Mouse (Mus musculus): ENCODE data around the gene Rnf146. TPM values are rescaled to one million over a fixed set of nuclear protein-coding genes. Genes with fewer than 3 reads are reported as not detected.

Rnf146 gene
- polyA plus RNA-seq, 1 experiment from 2014 or later, result 95.7 TPM

- WGBS, result 68% methylated on average over 3 of the region's 3 CpGs
- Histone ChIP-seq H3K27ac (ENCODE audit: low read length) (no peak overlapping the region), H3K4me1 (ENCODE audit: control insufficient read depth, insufficient read depth, low read length) (peaks cover 15% of the 10 kb centered on the region), H3K9me3 (replicated peaks; ENCODE audit: control insufficient read depth, low read length, poor library complexity, severe bottlenecking) (no peaks in the 10 kb centered on the region), H3K9ac (ENCODE audit: low read depth, low read length) (no peak overlapping the region), H3K27me3 (ENCODE audit: control insufficient read depth, insufficient read depth, low read depth, low read length) (no peaks in the 10 kb centered on the region), H3K4me2 (ENCODE audit: low read length) (no peak overlapping the region), H3K36me3 (ENCODE audit: control insufficient read depth, insufficient read depth, low read length) (no peaks in the 10 kb centered on the region; the same call in 1 of the 2 replicates), H3K4me3 (ENCODE audit: low read depth, low read length) (no peak overlapping the region)
- ATAC-seq, result no peak
Measured at GRCm38 (mm10) chr10:29352575-29352974, 9.7 kb downstream of the Rnf146 start.

- WGBS, result 96% methylated on average over 2 of the region's 2 CpGs
- Histone ChIP-seq H3K4me2 (ENCODE audit: low read length) (no peak overlapping the region), H3K9ac (ENCODE audit: low read depth, low read length) (no peak overlapping the region), H3K36me3 (ENCODE audit: control insufficient read depth, insufficient read depth, low read length) (peaks cover 8% of the 10 kb centered on the region), H3K27me3 (ENCODE audit: control insufficient read depth, insufficient read depth, low read depth, low read length) (no peaks in the 10 kb centered on the region), H3K4me1 (ENCODE audit: control insufficient read depth, insufficient read depth, low read length) (peaks cover 6% of the 10 kb centered on the region; the same call in 1 of the 2 replicates), H3K9me3 (replicated peaks; ENCODE audit: control insufficient read depth, low read length, poor library complexity, severe bottlenecking) (no peaks in the 10 kb centered on the region), H3K27ac (ENCODE audit: low read length) (no peak overlapping the region), H3K4me3 (ENCODE audit: low read depth, low read length) (no peak overlapping the region)
- ATAC-seq, result no peak
Measured at GRCm38 (mm10) chr10:29351420-29351819, 10.8 kb downstream of the Rnf146 start.

DNA sequence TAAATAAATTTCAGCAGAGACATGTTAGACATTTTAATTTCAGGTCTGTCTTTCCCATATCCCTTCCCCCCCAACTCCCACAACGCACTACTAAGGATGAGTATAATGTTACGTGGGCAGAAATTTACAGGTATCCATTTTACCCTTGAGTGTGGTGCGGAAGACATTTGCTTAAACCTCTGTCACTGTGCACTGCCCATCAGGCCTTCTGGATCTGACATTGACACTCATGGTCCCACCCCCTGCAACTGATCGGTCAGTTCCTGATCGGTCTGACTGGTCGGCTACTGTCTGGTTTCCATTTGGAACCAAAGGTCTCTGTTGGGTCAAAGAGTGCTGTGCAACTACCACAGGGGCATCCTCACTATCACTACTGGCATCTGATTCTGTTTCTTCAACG lies 15.6 kb downstream of the Rnf146 start:
- ATAC-seq, result no peak
- no peak overlapping the region for H3K9ac ChIP-seq (ENCODE audit: low read depth, low read length)
- peaks cover 8% of the 10 kb centered on the region for H3K36me3 ChIP-seq (ENCODE audit: control insufficient read depth, insufficient read depth, low read length)
- no peak overlapping the region for H3K4me2 ChIP-seq (ENCODE audit: low read length)
- no peak overlapping the region for H3K4me3 ChIP-seq (ENCODE audit: low read depth, low read length)
- no peaks in the 10 kb centered on the region for H3K4me1 ChIP-seq (ENCODE audit: control insufficient read depth, insufficient read depth, low read length)
- 96% methylated on average over 7 of the region's 7 CpGs for WGBS
- no peaks in the 10 kb centered on the region for H3K9me3 ChIP-seq (replicated peaks; ENCODE audit: control insufficient read depth, low read length, poor library complexity, severe bottlenecking)
- H3K27me3 ChIP-seq (ENCODE audit: control insufficient read depth, insufficient read depth, low read depth, low read length), result no peaks in the 10 kb centered on the region
- no peak overlapping the region for H3K27ac ChIP-seq (ENCODE audit: low read length)

DNA sequence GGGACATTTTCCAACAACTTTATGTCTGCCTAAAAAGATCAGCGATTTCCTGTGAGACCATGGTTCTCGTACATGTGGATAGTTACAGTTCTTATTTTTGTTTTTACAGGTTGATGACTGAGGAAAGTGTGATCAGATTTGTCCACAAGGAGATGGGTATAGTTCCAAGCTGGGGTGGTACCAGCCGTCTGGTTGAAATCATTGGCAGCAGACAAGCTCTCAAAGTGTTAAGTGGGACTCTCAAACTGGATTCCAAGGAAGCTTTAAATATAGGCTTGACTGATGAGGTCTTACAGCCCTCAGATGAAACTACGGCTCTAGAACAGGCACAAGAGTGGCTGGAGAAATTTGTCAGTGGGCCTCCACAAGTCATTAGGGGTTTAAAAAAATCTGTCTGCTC lies 18.0 kb downstream of the Rnf146 start:
- no peaks in the 10 kb centered on the region for H3K9me3 ChIP-seq (replicated peaks; ENCODE audit: control insufficient read depth, low read length, poor library complexity, severe bottlenecking)
- no peak for ATAC-seq
- no peak overlapping the region for H3K9ac ChIP-seq (ENCODE audit: low read depth, low read length)
- no peak overlapping the region for H3K27ac ChIP-seq (ENCODE audit: low read length)
- no peak overlapping the region for H3K4me3 ChIP-seq (ENCODE audit: low read depth, low read length)
- H3K36me3 ChIP-seq (ENCODE audit: control insufficient read depth, insufficient read depth, low read length), result peaks cover 8% of the 10 kb centered on the region
- no peaks in the 10 kb centered on the region for H3K27me3 ChIP-seq (ENCODE audit: control insufficient read depth, insufficient read depth, low read depth, low read length)
- WGBS, result 93% methylated on average over 4 of the region's 4 CpGs
- no peaks in the 10 kb centered on the region for H3K4me1 ChIP-seq (ENCODE audit: control insufficient read depth, insufficient read depth, low read length)
- H3K4me2 ChIP-seq (ENCODE audit: low read length), result no peak overlapping the region

- ATAC-seq, result no peak
- H3K4me1 ChIP-seq (ENCODE audit: control insufficient read depth, insufficient read depth, low read length), result no peaks in the 10 kb centered on the region
- H3K9ac ChIP-seq (ENCODE audit: low read depth, low read length), result no peak overlapping the region
- no peaks in the 10 kb centered on the region for H3K27me3 ChIP-seq (ENCODE audit: control insufficient read depth, insufficient read depth, low read depth, low read length)
- H3K9me3 ChIP-seq (replicated peaks; ENCODE audit: control insufficient read depth, low read length, poor library complexity, severe bottlenecking), result no peaks in the 10 kb centered on the region
- no peak overlapping the region for H3K4me2 ChIP-seq (ENCODE audit: low read length)
- no peaks in the 10 kb centered on the region for H3K36me3 ChIP-seq (ENCODE audit: control insufficient read depth, insufficient read depth, low read length)
- no peak overlapping the region for H3K27ac ChIP-seq (ENCODE audit: low read length)
- WGBS, result 52% methylated on average over 4 of the region's 4 CpGs
- no peak overlapping the region for H3K4me3 ChIP-seq (ENCODE audit: low read depth, low read length)
Measured at GRCm38 (mm10) chr10:29338355-29339056, 23.7 kb downstream of the Rnf146 start.

DNA sequence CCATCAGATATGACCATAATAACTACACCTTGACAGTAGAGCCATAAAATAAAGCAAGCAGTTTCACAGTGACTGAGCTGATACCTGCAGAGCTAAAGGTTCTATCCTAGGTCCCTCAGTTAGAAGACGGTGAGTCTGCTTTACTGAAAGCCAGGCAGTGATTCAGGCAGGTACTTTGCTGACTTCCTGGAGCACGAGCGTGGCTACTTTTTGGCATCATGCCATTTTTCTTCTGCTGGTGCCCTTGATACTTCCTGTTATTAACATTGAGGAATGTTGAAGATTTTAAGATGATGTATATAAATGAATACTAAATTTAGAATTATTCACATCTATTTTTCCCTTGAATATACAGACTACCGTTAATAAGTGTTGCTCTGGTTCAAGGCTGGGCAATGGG lies 28.4 kb downstream of the Rnf146 start:
- no peak overlapping the region for H3K4me2 ChIP-seq (ENCODE audit: low read length)
- H3K9me3 ChIP-seq (replicated peaks; ENCODE audit: control insufficient read depth, low read length, poor library complexity, severe bottlenecking), result no peaks in the 10 kb centered on the region
- no peaks in the 10 kb centered on the region for H3K36me3 ChIP-seq (ENCODE audit: control insufficient read depth, insufficient read depth, low read length)
- H3K9ac ChIP-seq (ENCODE audit: low read depth, low read length), result no peak overlapping the region
- no peak overlapping the region for H3K4me3 ChIP-seq (ENCODE audit: low read depth, low read length)
- H3K27me3 ChIP-seq (ENCODE audit: control insufficient read depth, insufficient read depth, low read depth, low read length), result no peaks in the 10 kb centered on the region
- 82% methylated on average over 4 of the region's 4 CpGs for WGBS
- no peak overlapping the region for H3K27ac ChIP-seq (ENCODE audit: low read length)
- no peak for ATAC-seq
- H3K4me1 ChIP-seq (ENCODE audit: control insufficient read depth, insufficient read depth, low read length), result no peaks in the 10 kb centered on the region

DNA sequence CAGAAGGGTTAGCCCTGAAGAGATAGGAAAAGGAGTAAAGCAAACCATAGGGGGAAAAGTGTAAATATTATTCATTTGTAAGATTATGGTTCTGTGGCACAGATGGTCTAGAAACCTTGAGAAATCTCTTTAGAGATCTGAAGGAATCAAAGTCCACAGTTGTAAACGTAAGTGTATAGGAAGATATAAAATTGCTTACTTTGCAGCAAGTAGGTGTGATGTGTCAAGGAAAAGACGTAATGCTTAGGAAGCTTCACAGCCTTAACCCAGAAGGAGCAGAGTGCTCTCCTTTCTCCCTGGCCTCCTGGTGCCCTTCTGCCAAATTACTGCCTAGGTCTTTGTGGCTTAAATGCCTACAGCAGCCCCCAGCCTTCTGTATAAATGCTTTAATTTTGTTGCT lies 37.4 kb downstream of the Rnf146 start:
- Histone ChIP-seq H3K27ac (ENCODE audit: low read length) (no peak overlapping the region), H3K4me3 (ENCODE audit: low read depth, low read length) (no peak overlapping the region), H3K4me1 (ENCODE audit: control insufficient read depth, insufficient read depth, low read length) (no peaks in the 10 kb centered on the region), H3K9me3 (replicated peaks; ENCODE audit: control insufficient read depth, low read length, poor library complexity, severe bottlenecking) (no peaks in the 10 kb centered on the region), H3K4me2 (ENCODE audit: low read length) (no peak overlapping the region), H3K36me3 (ENCODE audit: control insufficient read depth, insufficient read depth, low read length) (no peaks in the 10 kb centered on the region), H3K27me3 (ENCODE audit: control insufficient read depth, insufficient read depth, low read depth, low read length) (no peaks in the 10 kb centered on the region), H3K9ac (ENCODE audit: low read depth, low read length) (no peak overlapping the region)
- WGBS, result 93% methylated on average over 2 of the region's 2 CpGs
- no peak for ATAC-seq

DNA sequence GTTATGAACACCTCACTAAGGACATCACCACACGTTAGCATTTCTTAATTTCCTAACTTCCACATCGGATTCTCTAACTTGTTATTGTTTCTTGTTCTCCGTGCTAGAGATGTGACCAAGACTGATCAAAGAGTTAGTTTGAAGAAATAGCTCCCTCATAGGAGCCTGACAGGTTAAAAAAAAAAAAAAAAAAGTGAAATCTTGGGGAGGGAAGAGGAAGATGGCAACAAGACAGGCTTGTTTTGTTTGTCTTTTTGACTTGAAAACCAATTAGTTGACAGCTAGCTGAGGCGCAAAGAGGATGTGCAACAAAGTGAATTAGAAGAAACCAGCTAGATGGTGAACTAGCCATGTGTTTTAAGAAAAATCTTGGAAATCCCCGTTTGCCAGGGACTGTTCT lies 48.3 kb downstream of the Rnf146 start:
- Histone ChIP-seq H3K4me2 (ENCODE audit: low read length) (peak overlapping the region; percentile 51), H3K27me3 (ENCODE audit: control insufficient read depth, insufficient read depth, low read depth, low read length) (no peaks in the 10 kb centered on the region), H3K36me3 (ENCODE audit: control insufficient read depth, insufficient read depth, low read length) (no peaks in the 10 kb centered on the region), H3K9ac (ENCODE audit: low read depth, low read length) (peak overlapping the region; percentile 82), H3K4me3 (ENCODE audit: low read depth, low read length) (peak overlapping the region; percentile 69), H3K27ac (ENCODE audit: low read length) (no peak overlapping the region), H3K9me3 (replicated peaks; ENCODE audit: control insufficient read depth, low read length, poor library complexity, severe bottlenecking) (no peaks in the 10 kb centered on the region), H3K4me1 (ENCODE audit: control insufficient read depth, insufficient read depth, low read length) (peaks cover 12% of the 10 kb centered on the region)
- 32% methylated on average over 5 of the region's 5 CpGs for WGBS
- no peak for ATAC-seq

GRCm38 (mm10) chr10:29313064-29313638 lies 49.1 kb downstream of the Rnf146 start, which contains the start of gene Echdc1:
TSS of gene Echdc1 (plus strand) at chr10:29313166.
- Histone ChIP-seq H3K9ac (ENCODE audit: low read depth, low read length) (peak within 1 kb of the TSS; percentile 82), H3K9me3 (replicated peaks; ENCODE audit: control insufficient read depth, low read length, poor library complexity, severe bottlenecking) (no peaks in the 10 kb centered on the region), H3K27ac (ENCODE audit: low read length) (peak within 1 kb of the TSS; percentile 88), H3K4me1 (ENCODE audit: control insufficient read depth, insufficient read depth, low read length) (peaks cover 12% of the 10 kb centered on the region), H3K4me3 (ENCODE audit: low read depth, low read length) (peak within 1 kb of the TSS; percentile 69), H3K4me2 (ENCODE audit: low read length) (peak within 1 kb of the TSS; percentile 51), H3K27me3 (ENCODE audit: control insufficient read depth, insufficient read depth, low read depth, low read length) (no peaks in the 10 kb centered on the region), H3K36me3 (ENCODE audit: control insufficient read depth, insufficient read depth, low read length) (no peaks in the 10 kb centered on the region)
- ATAC-seq, result peak; percentile 99
- WGBS, result under 1% methylated on average over 39 of the region's 49 CpGs
